Mouse (Mus musculus) bone marrow macrophage, adult 2 months (primary cell): ENCODE measurements around the gene Ewsr1.

Experiments
- CTCF ChIP-seq: IDR thresholded peaks from 2 replicates; pipeline ENCODE4 v1.5.1; 2012; ENCODE audit warnings: low read depth, mild to moderate bottlenecking, low read length, moderate library complexity
- POLR2A ChIP-seq: IDR thresholded peaks from 2 replicates; pipeline ENCODE4 v1.6.1; 2012; ENCODE audit warnings: mild to moderate bottlenecking, low read depth, low read length, borderline replicate concordance

DNA sequence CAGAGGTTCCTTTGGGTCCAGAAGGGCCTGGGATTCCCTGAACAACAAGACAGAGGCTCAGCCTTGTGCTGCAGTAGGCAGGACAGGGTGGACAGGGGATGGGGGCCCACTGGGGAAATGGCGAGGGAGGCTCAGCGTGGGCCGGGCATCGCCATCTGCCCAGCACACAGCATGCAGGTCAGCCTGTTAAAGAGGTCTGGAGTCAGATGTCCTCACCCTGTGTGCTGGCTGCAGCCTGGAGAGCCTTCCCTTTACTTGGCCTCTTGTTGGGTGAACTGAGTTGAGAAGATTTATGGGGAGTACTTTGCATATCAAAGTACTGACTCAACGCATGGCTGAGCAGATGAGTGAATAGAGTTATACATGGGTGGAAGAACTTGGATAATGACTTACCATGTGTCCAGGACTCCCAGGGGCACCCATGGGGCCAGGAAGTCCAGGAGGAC, 30.0 kb upstream of the Ewsr1 start:
- no peak for TF ChIP-seq POLR2A
- no peak for TF ChIP-seq CTCF
